Mouse (Mus musculus): ENCODE results near the gene Ak4. TPM values are rescaled to one million over a fixed set of nuclear protein-coding genes. Genes with fewer than 3 reads are reported as not detected.
A peak's percentile ranks its signal among the peaks of the same experiment; 100 is the strongest.

Gene Ak4
- polyA plus RNA-seq, 1 experiment from 2014 or later: 9.5 TPM

GRCm38 (mm10) chr4:101426566-101426965 is 7.5 kb downstream of the Ak4 start:
- Histone ChIP-seq H3K4me3 (ENCODE audit: low read depth, low read length) (no peak overlapping the region), H3K4me2 (ENCODE audit: low read length) (no peak overlapping the region), H3K9ac (ENCODE audit: low read length) (no peak overlapping the region), H3K4me1 (replicated peaks; ENCODE audit: control insufficient read depth, insufficient read depth, low read length) (no peaks in the 10 kb centered on the region), H3K9me3 (ENCODE audit: control insufficient read depth, low read length) (no peaks in the 10 kb centered on the region), H3K27me3 (replicated peaks; ENCODE audit: control insufficient read depth, insufficient read depth, low read length) (no peaks in the 10 kb centered on the region), H3K27ac (ENCODE audit: low read depth) (no peak overlapping the region), H3K36me3 (ENCODE audit: control insufficient read depth, insufficient read depth, low read length) (no peaks in the 10 kb centered on the region)
- WGBS: 83% methylated on average over 6 of the region's 6 CpGs
- DNase-seq (ENCODE audit: low spot score): no peak
- no peak for ATAC-seq (replicated peaks; ENCODE audit: low FRiP score, low TSS enrichment, low read depth)

GRCm38 (mm10) chr4:101427886-101428680 is 9.0 kb downstream of the Ak4 start:
- Histone ChIP-seq H3K9me3 (ENCODE audit: control insufficient read depth, low read length) (no peaks in the 10 kb centered on the region), H3K27me3 (replicated peaks; ENCODE audit: control insufficient read depth, insufficient read depth, low read length) (no peaks in the 10 kb centered on the region), H3K4me2 (ENCODE audit: low read length) (no peak overlapping the region), H3K4me3 (ENCODE audit: low read depth, low read length) (no peak overlapping the region), H3K27ac (ENCODE audit: low read depth) (no peak overlapping the region), H3K36me3 (ENCODE audit: control insufficient read depth, insufficient read depth, low read length) (no peaks in the 10 kb centered on the region), H3K4me1 (replicated peaks; ENCODE audit: control insufficient read depth, insufficient read depth, low read length) (no peaks in the 10 kb centered on the region), H3K9ac (ENCODE audit: low read length) (no peak overlapping the region)
- DNase-seq (ENCODE audit: low spot score) (no peak), ATAC-seq (replicated peaks; ENCODE audit: low FRiP score, low TSS enrichment, low read depth) (no peak)
- WGBS: 80% methylated on average over 11 of the region's 11 CpGs

GRCm38 (mm10) chr4:101429073-101429472 is 10.0 kb downstream of the Ak4 start:
- no peaks in the 10 kb centered on the region for H3K27me3 ChIP-seq (replicated peaks; ENCODE audit: control insufficient read depth, insufficient read depth, low read length)
- H3K4me1 ChIP-seq (replicated peaks; ENCODE audit: control insufficient read depth, insufficient read depth, low read length): no peaks in the 10 kb centered on the region
- no peak for DNase-seq (ENCODE audit: low spot score)
- no peak overlapping the region for H3K4me3 ChIP-seq (ENCODE audit: low read depth, low read length)
- no peak overlapping the region for H3K9ac ChIP-seq (ENCODE audit: low read length)
- no peak overlapping the region for H3K4me2 ChIP-seq (ENCODE audit: low read length)
- WGBS: 64% methylated on average over 2 of the region's 2 CpGs
- H3K36me3 ChIP-seq (ENCODE audit: control insufficient read depth, insufficient read depth, low read length): no peaks in the 10 kb centered on the region
- H3K27ac ChIP-seq (ENCODE audit: low read depth): no peak overlapping the region
- ATAC-seq (replicated peaks; ENCODE audit: low FRiP score, low TSS enrichment, low read depth): no peak
- no peaks in the 10 kb centered on the region for H3K9me3 ChIP-seq (ENCODE audit: control insufficient read depth, low read length)

GRCm38 (mm10) chr4:101430000-101430399 is 10.9 kb downstream of the Ak4 start:
- H3K27ac ChIP-seq (ENCODE audit: low read depth): no peak overlapping the region
- ATAC-seq (replicated peaks; ENCODE audit: low FRiP score, low TSS enrichment, low read depth): no peak
- H3K36me3 ChIP-seq (ENCODE audit: control insufficient read depth, insufficient read depth, low read length): no peaks in the 10 kb centered on the region
- 95% methylated on average over 6 of the region's 6 CpGs for WGBS
- no peak overlapping the region for H3K4me3 ChIP-seq (ENCODE audit: low read depth, low read length)
- H3K9me3 ChIP-seq (ENCODE audit: control insufficient read depth, low read length): no peaks in the 10 kb centered on the region
- no peak overlapping the region for H3K4me2 ChIP-seq (ENCODE audit: low read length)
- no peak overlapping the region for H3K9ac ChIP-seq (ENCODE audit: low read length)
- DNase-seq (ENCODE audit: low spot score): no peak
- H3K4me1 ChIP-seq (replicated peaks; ENCODE audit: control insufficient read depth, insufficient read depth, low read length): no peaks in the 10 kb centered on the region
- no peaks in the 10 kb centered on the region for H3K27me3 ChIP-seq (replicated peaks; ENCODE audit: control insufficient read depth, insufficient read depth, low read length)

- H3K27me3 ChIP-seq (replicated peaks; ENCODE audit: control insufficient read depth, insufficient read depth, low read length): no peaks in the 10 kb centered on the region
- WGBS: 82% methylated on average over 8 of the region's 8 CpGs
- H3K9me3 ChIP-seq (ENCODE audit: control insufficient read depth, low read length): no peaks in the 10 kb centered on the region
- no peaks in the 10 kb centered on the region for H3K36me3 ChIP-seq (ENCODE audit: control insufficient read depth, insufficient read depth, low read length)
- no peak overlapping the region for H3K27ac ChIP-seq (ENCODE audit: low read depth)
- H3K9ac ChIP-seq (ENCODE audit: low read length): no peak overlapping the region
- peaks cover 6% of the 10 kb centered on the region; the same call in 1 of the 2 replicates for H3K4me1 ChIP-seq (replicated peaks; ENCODE audit: control insufficient read depth, insufficient read depth, low read length)
- H3K4me3 ChIP-seq (ENCODE audit: low read depth, low read length): no peak overlapping the region
- ATAC-seq (replicated peaks; ENCODE audit: low FRiP score, low TSS enrichment, low read depth) (no peak), DNase-seq (ENCODE audit: low spot score) (no peak)
- no peak overlapping the region for H3K4me2 ChIP-seq (ENCODE audit: low read length)
Observed at GRCm38 (mm10) chr4:101436761-101437512, 17.9 kb downstream of the Ak4 start.

- no peak for ATAC-seq (replicated peaks; ENCODE audit: low FRiP score, low TSS enrichment, low read depth)
- no peak overlapping the region for H3K4me2 ChIP-seq (ENCODE audit: low read length)
- no peak overlapping the region for H3K9ac ChIP-seq (ENCODE audit: low read length)
- no peaks in the 10 kb centered on the region for H3K27me3 ChIP-seq (replicated peaks; ENCODE audit: control insufficient read depth, insufficient read depth, low read length)
- no peak overlapping the region for H3K27ac ChIP-seq (ENCODE audit: low read depth)
- H3K9me3 ChIP-seq (ENCODE audit: control insufficient read depth, low read length): no peaks in the 10 kb centered on the region
- H3K4me3 ChIP-seq (ENCODE audit: low read depth, low read length): no peak overlapping the region
- peaks cover 6% of the 10 kb centered on the region; the same call in 1 of the 2 replicates for H3K4me1 ChIP-seq (replicated peaks; ENCODE audit: control insufficient read depth, insufficient read depth, low read length)
- no peak for DNase-seq (ENCODE audit: low spot score)
- 39% methylated on average over 8 of the region's 8 CpGs for WGBS
- no peaks in the 10 kb centered on the region for H3K36me3 ChIP-seq (ENCODE audit: control insufficient read depth, insufficient read depth, low read length)
Observed at GRCm38 (mm10) chr4:101438271-101438670, 19.2 kb downstream of the Ak4 start.

GRCm38 (mm10) chr4:101439738-101440389 is 20.8 kb downstream of the Ak4 start:
- peak; percentile 57 for ATAC-seq (replicated peaks; ENCODE audit: low FRiP score, low TSS enrichment, low read depth)
- Histone ChIP-seq H3K4me2 (ENCODE audit: low read length) (no peak overlapping the region), H3K4me3 (ENCODE audit: low read depth, low read length) (no peak overlapping the region), H3K9me3 (ENCODE audit: control insufficient read depth, low read length) (no peaks in the 10 kb centered on the region), H3K27ac (ENCODE audit: low read depth) (no peak overlapping the region), H3K9ac (ENCODE audit: low read length) (no peak overlapping the region), H3K36me3 (ENCODE audit: control insufficient read depth, insufficient read depth, low read length) (no peaks in the 10 kb centered on the region), H3K27me3 (replicated peaks; ENCODE audit: control insufficient read depth, insufficient read depth, low read length) (no peaks in the 10 kb centered on the region), H3K4me1 (replicated peaks; ENCODE audit: control insufficient read depth, insufficient read depth, low read length) (peaks cover 6% of the 10 kb centered on the region; the same call in 1 of the 2 replicates)
- 21% methylated on average over 13 of the region's 13 CpGs for WGBS
- DNase-seq (ENCODE audit: low spot score): no peak

- Histone ChIP-seq H3K9ac (ENCODE audit: low read length) (no peak overlapping the region), H3K4me2 (ENCODE audit: low read length) (no peak overlapping the region), H3K4me3 (ENCODE audit: low read depth, low read length) (no peak overlapping the region), H3K27me3 (replicated peaks; ENCODE audit: control insufficient read depth, insufficient read depth, low read length) (no peaks in the 10 kb centered on the region), H3K4me1 (replicated peaks; ENCODE audit: control insufficient read depth, insufficient read depth, low read length) (peaks cover 6% of the 10 kb centered on the region; the same call in 1 of the 2 replicates), H3K27ac (ENCODE audit: low read depth) (no peak overlapping the region), H3K9me3 (ENCODE audit: control insufficient read depth, low read length) (no peaks in the 10 kb centered on the region), H3K36me3 (ENCODE audit: control insufficient read depth, insufficient read depth, low read length) (no peaks in the 10 kb centered on the region)
- ATAC-seq (replicated peaks; ENCODE audit: low FRiP score, low TSS enrichment, low read depth): no peak
- 62% methylated on average over 2 of the region's 2 CpGs for WGBS
- DNase-seq (ENCODE audit: low spot score): no peak
Observed at GRCm38 (mm10) chr4:101442791-101443190, 23.7 kb downstream of the Ak4 start.
